Mouse (Mus musculus) hindbrain, embryonic 12.5 days (tissue): Measurements from ENCODE around the gene Gm42674. TPM values are rescaled to one million over a fixed set of nuclear protein-coding genes. Genes with fewer than 3 reads are reported as not detected.
A peak's percentile ranks its signal among the peaks of the same experiment; 100 is the strongest.

ENCODE experiments used
- ATAC-seq: fragments of 200-750 bp; cut with Nextera tagmentation; 2 replicates; pipeline ENCODE4 v1.8.0; 2017; ENCODE audit warnings: moderate TSS enrichment; ENCODE audit not compliant: low FRiP score
- H3K27ac ChIP-seq: fragments of 300-500 bp; sonication (generic); 2 replicates; pipeline ENCODE4 v1.5.1; 2016; ENCODE audit warnings: mild to moderate bottlenecking
- H3K27me3 ChIP-seq: fragments of 300-500 bp; sonication (generic); 2 replicates; pipeline ENCODE4 v1.6.1; 2016; ENCODE audit warnings: mild to moderate bottlenecking
- H3K36me3 ChIP-seq: fragments of 300-500 bp; sonication (generic); 2 replicates; pipeline ENCODE4 v1.6.1; 2016; ENCODE audit warnings: mild to moderate bottlenecking
- H3K4me1 ChIP-seq: fragments of 300-500 bp; sonication (generic); 2 replicates; pipeline ENCODE4 v1.6.1; 2016
- H3K4me2 ChIP-seq: fragments of 300-500 bp; sonication (generic); replicated peaks from 2 replicates; pipeline ENCODE4 v1.6.1; 2016; ENCODE audit warnings: mild to moderate bottlenecking
- H3K4me3 ChIP-seq: fragments of 300-500 bp; sonication (generic); 2 replicates; pipeline ENCODE4 v1.5.1; 2016; ENCODE audit warnings: mild to moderate bottlenecking
- H3K9ac ChIP-seq: fragments of 300-500 bp; sonication (generic); 2 replicates; pipeline ENCODE4 v1.6.1; 2016; ENCODE audit warnings: mild to moderate bottlenecking, moderate library complexity
- H3K9me3 ChIP-seq: fragments of 300-500 bp; sonication (generic); replicated peaks from 2 replicates; pipeline ENCODE4 v1.6.1; 2016; ENCODE audit warnings: mild to moderate bottlenecking
- WGBS: fragments of 180-500 bp; shearing (Covaris S2); methylation state at CpG from one replicate; pipeline ENCODE4 v1.1.7; 2016; 5-methylcytosine and 5-hydroxymethylcytosine counted together
- polyA plus RNA-seq: library from polyadenylated mRNA; unstranded; fragments of >200 nt; fragmentation: Nextera tagmentation; extraction: Ambion mirVana; gene quantifications from 2 replicates; pipeline ENCODE4 v1.2.1, GENCODE M21; 2016

Gm42674 gene
- polyA plus RNA-seq, 1 experiment from 2014 or later = not detected

DNA sequence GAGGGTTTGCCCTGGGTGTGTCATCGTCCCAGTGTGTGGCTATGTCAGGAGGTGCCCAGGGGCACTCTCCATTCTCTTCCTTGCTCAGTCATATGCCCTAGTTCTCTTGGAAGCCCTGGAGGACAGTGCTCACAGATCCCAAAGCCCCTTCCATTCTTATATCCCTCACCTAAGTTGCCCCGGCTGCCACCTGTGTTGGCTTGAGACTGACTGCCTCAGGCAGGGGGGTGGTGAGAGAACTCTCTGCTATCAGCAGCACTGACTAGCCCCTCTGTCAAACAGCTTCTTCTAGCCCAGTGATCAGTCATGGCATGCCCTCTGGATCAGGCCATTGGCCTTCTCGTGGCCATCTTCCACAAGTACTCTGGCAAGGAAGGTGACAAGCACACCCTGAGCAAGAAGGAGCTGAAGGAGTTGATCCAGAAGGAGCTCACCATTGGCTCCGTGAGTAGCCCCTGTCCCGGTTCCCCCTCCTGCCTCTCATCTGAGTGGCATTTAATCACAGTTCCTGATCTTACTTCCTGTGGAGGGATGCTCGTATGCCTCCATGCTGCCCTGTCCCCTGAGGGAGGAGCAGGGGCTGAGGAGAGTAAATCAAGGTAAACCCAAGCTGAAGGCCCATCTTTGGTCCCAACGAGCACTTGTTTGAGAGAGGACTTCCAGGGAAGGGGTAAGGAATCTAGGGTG is 11.9 kb downstream of the Gm42674 start:
- Histone ChIP-seq H3K36me3 (no peaks in the 10 kb centered on the region), H3K9me3 (no peaks in the 10 kb centered on the region), H3K9ac (no peak overlapping the region), H3K4me3 (peak overlapping the region; percentile 29; the same call in 1 of the 2 replicates), H3K4me1 (peaks cover 7% of the 10 kb centered on the region), H3K4me2 (peak overlapping the region; percentile 66), H3K27me3 (0 out of 2 replicates have a peak, but pooled peaks cover 9% of the 10 kb centered on the region), H3K27ac (no peak overlapping the region)
- WGBS = 75% methylated on average over 7 of the region's 7 CpGs
- no peak; the same call in 1 of the 2 replicates for ATAC-seq

DNA sequence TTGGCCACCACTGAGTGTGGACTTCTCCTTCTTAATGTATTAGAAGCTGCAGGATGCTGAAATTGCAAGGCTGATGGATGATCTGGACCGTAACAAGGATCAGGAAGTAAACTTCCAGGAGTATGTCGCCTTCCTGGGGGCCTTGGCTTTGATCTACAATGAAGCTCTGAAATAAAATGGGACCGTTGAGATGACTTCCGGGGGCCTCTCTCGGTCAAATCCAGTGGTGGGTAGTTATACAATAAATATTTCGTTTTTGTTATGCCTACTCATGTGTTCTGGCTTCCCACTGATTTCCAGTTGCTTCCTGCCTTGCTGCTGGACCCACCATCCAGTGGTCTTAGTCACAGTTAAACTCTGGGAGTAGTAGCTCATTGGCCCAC is 12.4 kb downstream of the Gm42674 start:
- 94% methylated on average over 6 of the region's 6 CpGs for WGBS

DNA sequence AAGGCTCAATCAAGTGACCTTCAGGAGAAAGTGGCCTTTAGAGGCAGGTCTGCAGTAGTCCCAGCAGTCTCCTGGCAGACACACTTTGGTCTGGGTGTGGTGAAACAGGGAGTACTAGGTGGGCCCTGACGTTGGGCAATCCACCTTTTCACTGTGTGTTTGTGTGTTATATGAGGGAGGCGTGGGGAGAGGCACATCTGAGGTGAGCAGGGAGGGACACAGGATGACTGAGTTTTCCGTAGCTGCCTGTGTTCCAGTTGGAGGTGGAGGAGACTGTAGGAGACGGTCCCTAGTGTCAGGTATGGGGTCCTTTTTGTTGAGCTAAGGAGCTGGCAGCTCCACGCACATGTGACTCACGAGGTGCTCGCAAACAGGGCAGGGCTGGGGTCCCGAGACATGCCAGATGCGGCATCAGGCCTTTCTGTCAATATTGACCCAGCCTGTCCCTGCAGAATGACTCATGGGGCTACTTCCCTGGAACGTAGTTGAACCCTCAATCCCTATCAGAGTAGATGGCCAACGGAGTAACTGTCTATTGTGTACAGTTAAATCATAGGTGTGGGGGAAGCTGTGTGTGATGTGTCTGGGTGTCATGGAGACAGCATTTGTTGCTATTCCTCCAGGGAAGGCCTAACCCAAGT is 13.0 kb downstream of the Gm42674 start:
- no peaks in the 10 kb centered on the region for H3K9me3 ChIP-seq
- H3K9ac ChIP-seq = no peak overlapping the region
- no peak overlapping the region for H3K4me2 ChIP-seq
- peaks cover 7% of the 10 kb centered on the region for H3K4me1 ChIP-seq
- H3K27me3 ChIP-seq = 0 out of 2 replicates have a peak, but pooled peaks cover 9% of the 10 kb centered on the region
- no peak for ATAC-seq
- no peaks in the 10 kb centered on the region for H3K36me3 ChIP-seq
- WGBS = 86% methylated on average over 11 of the region's 11 CpGs
- H3K27ac ChIP-seq = no peak overlapping the region
- H3K4me3 ChIP-seq = no peak overlapping the region

More for the DNA sequence above, 12.4 kb downstream of the Gm42674 start:
- Histone ChIP-seq H3K4me2 (no peak overlapping the region), H3K27me3 (0 out of 2 replicates have a peak, but pooled peaks cover 9% of the 10 kb centered on the region), H3K9ac (no peak overlapping the region), H3K36me3 (no peaks in the 10 kb centered on the region), H3K4me1 (peaks cover 7% of the 10 kb centered on the region), H3K4me3 (no peak overlapping the region), H3K9me3 (no peaks in the 10 kb centered on the region), H3K27ac (no peak overlapping the region)
- ATAC-seq = no peak

DNA sequence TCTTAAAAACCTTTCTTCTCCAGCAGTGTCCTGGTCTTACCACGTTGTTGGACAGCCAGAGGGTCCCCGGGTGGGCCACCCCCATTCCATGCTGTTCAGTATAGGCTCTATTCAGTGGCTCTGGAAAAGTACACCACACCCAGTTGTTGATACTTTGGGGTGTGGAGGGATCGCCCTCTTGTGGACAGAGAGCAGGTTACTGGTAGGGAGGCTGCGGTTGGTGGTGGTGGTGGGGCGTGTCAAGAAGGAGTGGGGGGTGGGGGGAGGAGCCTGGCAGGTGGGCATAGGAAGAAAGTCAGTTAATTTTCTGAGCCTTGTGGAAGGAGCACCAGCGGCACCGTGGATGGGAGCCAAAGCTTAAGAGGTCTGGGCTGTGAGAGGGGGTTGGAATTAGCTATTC is 13.7 kb downstream of the Gm42674 start:
- H3K9ac ChIP-seq = no peak overlapping the region
- peaks cover 7% of the 10 kb centered on the region for H3K4me1 ChIP-seq
- H3K27me3 ChIP-seq = 0 out of 2 replicates have a peak, but pooled peaks cover 9% of the 10 kb centered on the region
- H3K9me3 ChIP-seq = no peaks in the 10 kb centered on the region
- no peaks in the 10 kb centered on the region for H3K36me3 ChIP-seq
- ATAC-seq = peak; percentile 36; the same call in 1 of the 2 replicates
- H3K4me2 ChIP-seq = no peak overlapping the region
- H3K27ac ChIP-seq = no peak overlapping the region
- WGBS = 9% methylated on average over 7 of the region's 7 CpGs
- H3K4me3 ChIP-seq = no peak overlapping the region

DNA sequence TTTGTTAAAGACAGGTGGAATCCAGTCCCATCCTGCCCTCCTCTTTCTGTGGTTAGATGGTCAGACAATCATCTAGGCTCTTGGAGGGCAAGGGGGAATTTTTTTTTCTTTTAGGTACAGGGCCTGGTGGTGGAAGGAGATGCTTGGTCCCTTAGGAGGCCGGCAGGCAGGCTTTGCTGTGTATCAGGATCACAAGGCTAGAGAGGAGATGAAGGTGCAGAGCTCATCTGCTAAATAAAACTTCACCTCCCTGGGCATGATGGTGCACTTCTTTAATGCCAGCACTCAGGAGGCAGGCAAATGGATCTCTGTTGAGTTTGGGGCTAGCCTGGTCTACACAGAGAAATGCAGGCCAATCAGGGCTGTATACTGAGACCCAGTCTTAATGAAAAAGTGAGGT is 14.2 kb downstream of the Gm42674 start:
- ATAC-seq = no peak

DNA sequence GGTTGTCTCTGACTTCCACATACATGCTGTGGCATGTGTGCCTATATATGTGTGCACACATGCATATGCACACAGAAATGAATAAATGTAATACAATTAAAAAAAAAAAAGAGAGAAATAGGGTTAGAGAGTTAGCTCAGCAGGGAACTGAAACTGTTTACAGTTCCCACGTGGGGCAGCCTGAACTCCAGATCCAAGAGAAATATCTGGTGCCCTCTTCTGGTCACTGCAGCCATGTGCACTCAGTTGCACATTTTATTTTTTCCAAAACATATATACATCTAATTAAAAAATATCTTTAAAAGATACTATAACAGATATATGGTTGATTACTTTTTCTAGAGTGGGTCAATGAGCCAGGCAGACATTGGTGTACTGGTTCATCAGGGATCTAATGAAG is 15.9 kb downstream of the Gm42674 start:
- Histone ChIP-seq H3K4me1 (peaks cover 7% of the 10 kb centered on the region), H3K4me3 (no peak overlapping the region), H3K9me3 (no peaks in the 10 kb centered on the region), H3K4me2 (no peak overlapping the region), H3K9ac (no peak overlapping the region), H3K27me3 (0 out of 2 replicates have a peak, but pooled peaks cover 9% of the 10 kb centered on the region), H3K36me3 (no peaks in the 10 kb centered on the region), H3K27ac (no peak overlapping the region)
- WGBS = 14% methylated on average over 1 of the region's 1 CpGs
- no peak for ATAC-seq

More for the DNA sequence above, 14.2 kb downstream of the Gm42674 start:
- 67% methylated on average over 1 of the region's 1 CpGs for WGBS
- no peaks in the 10 kb centered on the region for H3K9me3 ChIP-seq
- no peak overlapping the region for H3K4me2 ChIP-seq
- no peaks in the 10 kb centered on the region for H3K36me3 ChIP-seq
- H3K27ac ChIP-seq = no peak overlapping the region
- peaks cover 7% of the 10 kb centered on the region for H3K4me1 ChIP-seq
- H3K27me3 ChIP-seq = 0 out of 2 replicates have a peak, but pooled peaks cover 9% of the 10 kb centered on the region
- no peak overlapping the region for H3K4me3 ChIP-seq
- H3K9ac ChIP-seq = no peak overlapping the region

DNA sequence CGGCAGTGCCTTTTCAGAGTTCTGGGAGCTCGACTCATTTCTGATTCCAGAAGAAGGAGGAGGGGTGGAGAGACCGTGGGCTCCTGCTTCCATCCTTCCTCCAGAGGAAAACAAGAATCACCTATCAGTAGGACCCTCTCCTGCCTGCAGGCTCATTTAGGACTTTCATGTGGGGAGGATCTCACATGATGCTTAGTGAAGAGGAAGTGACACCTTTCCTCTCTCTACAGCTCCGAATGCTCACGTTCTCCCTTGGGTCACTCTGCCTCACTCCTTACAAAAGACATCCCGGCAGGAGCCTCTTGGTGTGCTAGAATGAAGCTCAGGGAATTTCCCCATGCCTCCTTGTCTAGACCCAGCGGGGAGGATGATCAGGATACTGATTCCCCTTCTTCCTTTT is 19.8 kb downstream of the Gm42674 start:
- no peak for ATAC-seq
- H3K9ac ChIP-seq = no peak overlapping the region
- no peak overlapping the region for H3K27ac ChIP-seq
- H3K4me1 ChIP-seq = peaks cover 11% of the 10 kb centered on the region
- no peaks in the 10 kb centered on the region for H3K27me3 ChIP-seq
- no peak overlapping the region for H3K4me3 ChIP-seq
- H3K36me3 ChIP-seq = no peaks in the 10 kb centered on the region
- no peaks in the 10 kb centered on the region for H3K9me3 ChIP-seq
- no peak overlapping the region for H3K4me2 ChIP-seq
- WGBS = 60% methylated on average over 7 of the region's 7 CpGs

DNA sequence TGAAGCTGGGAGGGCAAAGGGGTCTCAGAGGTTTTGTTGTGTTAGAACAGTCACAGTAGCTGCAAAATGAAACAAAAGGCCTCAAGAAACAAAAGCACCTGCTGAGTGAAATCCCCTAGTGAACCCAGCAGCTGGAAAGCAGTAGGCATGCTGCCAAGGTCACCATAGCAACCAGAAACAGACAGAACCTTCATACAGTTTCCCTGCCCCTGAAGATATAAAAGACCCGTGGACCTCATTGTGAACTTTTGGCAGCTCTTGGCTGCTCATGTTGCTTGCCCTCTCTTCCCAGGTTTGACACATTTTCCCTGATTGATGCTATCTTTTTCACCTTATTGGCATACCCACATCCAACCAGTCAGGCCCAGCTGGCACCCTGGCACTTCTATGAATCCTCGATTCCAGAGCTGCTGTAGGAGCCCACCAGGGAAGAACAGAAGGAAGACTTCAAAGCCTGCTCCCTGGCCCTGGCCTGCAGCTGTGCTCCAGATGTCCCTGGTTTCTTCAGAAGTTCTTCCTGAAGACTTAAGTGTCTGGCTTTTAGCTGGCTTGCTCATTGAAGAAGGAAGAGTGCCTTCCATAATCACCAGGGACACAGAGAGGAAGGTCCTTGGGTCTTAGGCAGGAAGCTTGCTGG is 21.8 kb downstream of the Gm42674 start:
- H3K4me3 ChIP-seq = no peak overlapping the region
- no peak overlapping the region for H3K9ac ChIP-seq
- no peaks in the 10 kb centered on the region for H3K9me3 ChIP-seq
- peaks cover 11% of the 10 kb centered on the region for H3K4me1 ChIP-seq
- no peaks in the 10 kb centered on the region for H3K27me3 ChIP-seq
- H3K4me2 ChIP-seq = no peak overlapping the region
- no peaks in the 10 kb centered on the region for H3K36me3 ChIP-seq
- H3K27ac ChIP-seq = peak overlapping the region; percentile 5; the same call in 1 of the 2 replicates
- ATAC-seq = peak; percentile 65
- 5% methylated on average over 2 of the region's 2 CpGs for WGBS

DNA sequence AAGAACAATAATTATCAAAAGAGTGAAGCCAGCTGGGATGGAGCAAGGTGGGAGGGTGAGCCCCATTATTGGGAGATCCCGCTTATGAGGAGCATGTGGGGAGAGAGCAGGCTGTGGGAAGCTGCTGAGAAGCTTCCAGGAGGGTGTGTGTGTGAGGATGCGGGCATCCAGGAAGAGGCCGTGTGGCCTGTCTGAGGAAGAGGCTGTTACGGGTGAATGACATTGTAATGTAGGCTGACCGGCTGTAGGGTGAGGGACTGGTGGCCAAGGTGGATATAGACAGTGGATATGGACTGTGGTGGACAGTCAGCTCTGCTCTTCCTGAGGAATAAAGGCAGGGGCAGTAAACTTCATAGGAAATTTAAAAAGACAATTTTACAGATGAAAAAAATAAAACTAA is 23.8 kb downstream of the Gm42674 start:
- Histone ChIP-seq H3K27ac (no peak overlapping the region), H3K36me3 (no peaks in the 10 kb centered on the region), H3K4me1 (peaks cover 11% of the 10 kb centered on the region), H3K9me3 (no peaks in the 10 kb centered on the region), H3K4me2 (no peak overlapping the region), H3K4me3 (no peak overlapping the region), H3K9ac (no peak overlapping the region), H3K27me3 (no peaks in the 10 kb centered on the region)
- no peak for ATAC-seq
- WGBS = 71% methylated on average over 5 of the region's 5 CpGs

DNA sequence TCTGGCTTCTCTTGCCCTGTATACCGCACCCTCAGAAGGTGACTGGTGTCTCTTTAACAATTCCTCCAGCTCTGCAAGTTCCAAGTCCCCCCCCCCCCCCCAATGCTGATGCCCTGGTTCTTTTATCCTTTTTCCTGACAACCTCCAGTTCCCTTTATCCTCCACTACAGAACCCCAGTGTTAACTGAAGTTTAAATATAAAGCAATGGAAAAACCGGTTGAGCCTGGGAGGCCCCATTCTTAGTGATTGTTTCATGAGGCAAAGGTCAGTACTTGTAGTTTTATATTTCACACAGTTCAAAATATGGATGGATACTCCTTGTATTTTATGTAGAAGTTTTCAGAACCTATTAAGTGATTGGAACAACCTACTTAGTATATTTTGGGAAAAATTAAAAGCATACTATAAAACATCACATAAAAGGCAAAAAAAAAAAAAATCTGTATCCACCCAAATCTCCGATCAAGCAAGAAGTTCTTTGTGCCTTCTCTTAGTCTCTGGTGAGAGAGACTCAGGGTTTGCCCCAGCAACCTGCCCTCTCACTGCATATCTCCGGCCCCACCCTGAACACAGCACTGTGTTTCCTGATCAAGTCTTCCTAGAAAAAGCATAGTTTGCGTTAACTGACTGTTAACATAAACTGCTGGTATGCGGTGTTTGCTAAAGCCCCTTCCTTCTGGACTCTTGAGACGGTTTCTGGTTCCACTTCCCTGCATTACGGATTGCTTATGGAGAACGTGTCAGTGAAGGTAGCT is 24.7 kb downstream of the Gm42674 start:
- 78% methylated on average over 9 of the region's 9 CpGs for WGBS
- no peak overlapping the region for H3K9ac ChIP-seq

DNA sequence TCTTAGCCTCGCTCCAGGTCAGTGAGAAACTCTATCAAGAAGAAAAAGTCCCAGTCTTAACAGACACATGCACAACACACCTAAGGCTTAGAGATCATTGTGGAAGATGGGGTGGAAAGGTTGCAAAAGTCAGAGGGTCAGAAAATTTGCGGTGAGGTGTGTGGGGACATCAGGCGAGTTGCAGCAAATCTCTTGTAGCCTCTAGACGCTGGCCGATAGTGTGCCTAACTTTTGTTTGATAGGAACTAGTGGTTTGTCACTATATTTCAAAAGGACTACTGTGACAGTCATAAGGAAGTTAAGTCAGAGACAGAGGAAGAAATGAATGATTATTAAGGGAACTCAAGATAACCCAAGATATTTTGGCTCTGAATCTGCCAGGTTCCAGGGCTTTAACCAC is 25.7 kb downstream of the Gm42674 start:
- no peaks in the 10 kb centered on the region for H3K27me3 ChIP-seq
- WGBS = 91% methylated on average over 5 of the region's 5 CpGs
- H3K4me1 ChIP-seq = peaks cover 11% of the 10 kb centered on the region
- no peak for ATAC-seq
- no peaks in the 10 kb centered on the region for H3K36me3 ChIP-seq
- H3K27ac ChIP-seq = no peak overlapping the region
- no peaks in the 10 kb centered on the region for H3K9me3 ChIP-seq
- no peak overlapping the region for H3K4me3 ChIP-seq
- no peak overlapping the region for H3K4me2 ChIP-seq
- no peak overlapping the region for H3K9ac ChIP-seq

More for the DNA sequence above, 24.7 kb downstream of the Gm42674 start:
- Histone ChIP-seq H3K4me2 (no peak overlapping the region), H3K4me3 (no peak overlapping the region), H3K9me3 (no peaks in the 10 kb centered on the region), H3K4me1 (peaks cover 11% of the 10 kb centered on the region), H3K27ac (no peak overlapping the region), H3K36me3 (no peaks in the 10 kb centered on the region), H3K27me3 (no peaks in the 10 kb centered on the region)
- no peak for ATAC-seq

DNA sequence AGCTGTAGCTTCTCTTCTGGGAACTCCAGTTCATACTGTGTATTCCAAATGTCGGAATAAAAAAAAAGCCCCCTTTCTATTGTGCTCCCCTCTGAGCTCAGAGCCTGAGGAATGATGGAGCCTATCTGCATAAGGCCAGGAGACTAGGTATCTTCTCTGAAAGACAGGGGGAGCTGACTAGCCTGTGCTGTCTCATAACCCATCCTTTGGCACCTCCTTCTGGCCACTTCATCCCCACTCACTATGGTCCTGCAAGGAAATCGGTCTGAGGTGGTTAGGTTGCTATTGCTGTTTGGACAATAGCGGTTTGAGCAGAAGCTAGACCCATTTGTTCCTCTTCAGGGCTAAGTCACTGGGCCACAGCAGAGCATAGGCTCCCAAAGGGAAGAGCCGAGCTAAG is 26.1 kb downstream of the Gm42674 start:
- H3K27me3 ChIP-seq = no peaks in the 10 kb centered on the region
- H3K36me3 ChIP-seq = no peaks in the 10 kb centered on the region
- no peak overlapping the region for H3K27ac ChIP-seq
- 67% methylated on average over 4 of the region's 4 CpGs for WGBS
- H3K9me3 ChIP-seq = no peaks in the 10 kb centered on the region
- peaks cover 11% of the 10 kb centered on the region for H3K4me1 ChIP-seq
- no peak for ATAC-seq
- no peak overlapping the region for H3K9ac ChIP-seq
- no peak overlapping the region for H3K4me2 ChIP-seq
- no peak overlapping the region for H3K4me3 ChIP-seq
